Mouse (Mus musculus) liver, embryonic 12.5 days (tissue): ENCODE data around the gene Mkrn3. TPM values are rescaled to one million over a fixed set of nuclear protein-coding genes. Genes with fewer than 3 reads are reported as not detected.

Experiments
- ATAC-seq: fragments of 200-750 bp; cut with Nextera tagmentation; 2 replicates; pipeline ENCODE4 v1.8.0; 2017; ENCODE audit warnings: moderate number of reproducible peaks, mild to moderate bottlenecking, moderate library complexity
- H3K27ac ChIP-seq: fragments of 300-500 bp; sonication (generic); 2 replicates; pipeline ENCODE4 v1.5.1; 2016; ENCODE audit warnings: mild to moderate bottlenecking
- H3K27me3 ChIP-seq: fragments of 300-500 bp; sonication (generic); replicated peaks from 2 replicates; pipeline ENCODE4 v1.6.1; 2016; ENCODE audit warnings: mild to moderate bottlenecking, moderate library complexity
- H3K36me3 ChIP-seq: fragments of 300-500 bp; sonication (generic); 2 replicates; pipeline ENCODE4 v1.6.1; 2016; ENCODE audit warnings: mild to moderate bottlenecking, moderate library complexity
- H3K4me1 ChIP-seq: fragments of 300-500 bp; sonication (generic); 2 replicates; pipeline ENCODE4 v1.6.1; 2016
- H3K4me2 ChIP-seq: fragments of 300-500 bp; sonication (generic); 2 replicates; pipeline ENCODE4 v1.6.1; 2016; ENCODE audit warnings: mild to moderate bottlenecking, moderate library complexity
- H3K4me3 ChIP-seq: fragments of 300-500 bp; sonication (generic); 2 replicates; pipeline ENCODE4 v1.5.1; 2016; ENCODE audit warnings: mild to moderate bottlenecking, moderate library complexity
- H3K9ac ChIP-seq: fragments of 300-500 bp; sonication (generic); 2 replicates; pipeline ENCODE4 v1.6.1; 2016; ENCODE audit warnings: mild to moderate bottlenecking, moderate library complexity
- H3K9me3 ChIP-seq: fragments of 300-500 bp; sonication (generic); replicated peaks from 2 replicates; pipeline ENCODE4 v1.6.1; 2016; ENCODE audit warnings: mild to moderate bottlenecking, moderate library complexity
- WGBS: fragments of 180-500 bp; shearing (Covaris S2); methylation state at CpG from one replicate; pipeline ENCODE4 v1.1.7; 2016; ENCODE audit not compliant: insufficient replicate concordance; 5-methylcytosine and 5-hydroxymethylcytosine counted together
- polyA plus RNA-seq: library from polyadenylated mRNA; unstranded; fragments of >200 nt; fragmentation: Nextera tagmentation; extraction: Ambion mirVana; gene quantifications from 2 replicates; pipeline ENCODE4 v1.2.1, GENCODE M21; 2016

The Mkrn3 gene
- polyA plus RNA-seq, 1 experiment from 2014 or later = 1.4 TPM

DNA sequence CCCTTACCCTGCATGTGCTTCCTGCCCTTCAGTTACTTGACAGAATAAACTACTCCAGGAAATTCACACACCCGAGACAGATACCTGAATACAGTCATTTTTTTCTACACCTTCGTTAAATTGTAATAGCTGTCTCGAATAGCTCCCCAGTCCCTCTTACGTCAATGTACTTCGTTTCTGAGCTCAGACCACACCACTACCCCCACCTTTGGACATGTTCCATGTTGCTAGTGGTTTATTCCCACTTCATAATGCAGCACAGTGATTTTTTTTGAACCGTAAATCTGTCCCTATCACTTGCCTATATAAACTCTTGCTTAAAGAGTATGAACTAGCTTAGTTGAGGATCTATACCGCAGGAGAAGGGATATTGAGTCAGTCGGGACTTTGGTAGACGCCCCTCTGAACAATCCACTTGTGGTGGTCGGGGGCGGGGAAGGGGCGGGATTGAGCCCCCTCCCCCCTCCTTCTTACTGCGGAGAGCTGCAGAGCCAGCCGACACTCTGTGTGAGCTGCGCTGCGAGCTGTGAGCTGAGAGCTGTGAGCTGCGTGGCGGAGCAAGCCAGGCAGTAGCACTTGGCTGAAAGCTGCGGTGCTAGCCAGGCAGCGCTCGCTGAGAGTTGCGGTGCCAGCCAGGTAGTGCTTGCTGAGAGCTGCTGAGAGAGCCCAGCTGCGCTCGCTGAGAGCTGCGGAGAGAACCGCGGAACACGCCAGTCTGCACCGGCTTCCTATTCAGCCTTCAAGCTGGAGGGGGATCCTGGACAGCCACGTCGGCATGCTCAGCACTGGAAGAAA is 43.2 kb downstream of the Mkrn3 start, which contains the start of gene Magel2:
Gene Magel2, plus strand, starts transcription at position 501 of the 795 bp plus-strand sequence.
- Histone ChIP-seq H3K27me3 (peaks cover 8% of the 10 kb centered on the region; the same call in 1 of the 2 replicates), H3K9ac (no peak within 1 kb of the TSS), H3K4me1 (no peaks in the 10 kb centered on the region), H3K4me2 (peak within 1 kb of the TSS; percentile 47), H3K27ac (no peak within 1 kb of the TSS), H3K36me3 (no peaks in the 10 kb centered on the region), H3K4me3 (peak within 1 kb of the TSS; percentile 27), H3K9me3 (0 out of 2 replicates have a peak, but pooled peaks cover 4% of the 10 kb centered on the region)
- 14% methylated on average over 31 of the region's 31 CpGs for whole genome bisulfite sequencing
- no peak; the same call in 1 of the 2 replicates for ATAC-seq

DNA sequence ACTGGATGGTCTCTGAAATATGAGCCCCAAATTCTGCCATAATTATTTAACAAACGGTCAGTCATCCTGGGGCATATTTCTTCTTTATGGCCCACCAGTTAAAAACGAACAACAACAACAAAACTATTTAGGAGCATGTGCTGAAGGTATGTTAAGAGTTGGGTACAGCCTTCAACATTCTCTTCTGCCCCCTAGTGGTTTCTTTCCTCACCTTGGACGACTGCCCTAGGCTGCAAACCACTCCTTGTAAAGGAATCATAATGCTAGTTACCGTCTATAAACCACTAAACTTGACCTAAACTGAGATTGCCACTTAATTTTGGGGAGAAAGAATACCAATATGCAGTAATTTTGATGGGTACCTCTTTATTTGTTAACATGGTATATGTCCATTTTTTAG is 44.3 kb downstream of the Mkrn3 start:
- ATAC-seq = no peak
- no peaks in the 10 kb centered on the region for H3K36me3 ChIP-seq
- H3K4me3 ChIP-seq = no peak overlapping the region
- H3K9ac ChIP-seq = no peak overlapping the region
- WGBS = 21% methylated on average over 4 of the region's 4 CpGs
- peaks cover 8% of the 10 kb centered on the region; the same call in 1 of the 2 replicates for H3K27me3 ChIP-seq
- H3K4me2 ChIP-seq = no peak overlapping the region
- H3K27ac ChIP-seq = no peak overlapping the region
- no peaks in the 10 kb centered on the region for H3K4me1 ChIP-seq
- H3K9me3 ChIP-seq = 0 out of 2 replicates have a peak, but pooled peaks cover 4% of the 10 kb centered on the region

Other genes with a start within 250 kb of the Mkrn3 start
- gene Ndn, start 73.6 kb downstream of the Mkrn3 start, polyA plus RNA-seq = 11.2 and 11.3 TPM in 2 replicates
- gene Magel2, start 43.1 kb downstream of the Mkrn3 start, polyA plus RNA-seq = 0.08 and 0.11 TPM in 2 replicates
- 6.2 TPM in 2 replicates for gene Peg12, start 44.4 kb upstream of the Mkrn3 start, polyA plus RNA-seq